Mouse (Mus musculus): ENCODE measurements at regions not wholly inside any gene's neighbourhood (a gene's known extent, or its start where the extent isn't known, plus 50 kb on each side); places are given as distances from the start of the nearest gene placed in this dataset.

- no peak overlapping the region for H3K4me3 ChIP-seq
- no peaks in the 10 kb centered on the region for H3K9me3 ChIP-seq
- no peak for ATAC-seq (replicated peaks)
- no peaks in the 10 kb centered on the region for H3K36me3 ChIP-seq (replicated peaks)
- H3K9ac ChIP-seq, result no peak overlapping the region
- no peak overlapping the region for H3K4me2 ChIP-seq
- H3K27me3 ChIP-seq (replicated peaks), result no peaks in the 10 kb centered on the region
- no peaks in the 10 kb centered on the region for H3K4me1 ChIP-seq
- WGBS, result 93% methylated on average over 7 of the region's 7 CpGs
- H3K27ac ChIP-seq, result no peak overlapping the region
Measured at GRCm38 (mm10) chr13:101485823-101486222, 282.2 kb downstream of the Pik3r1 start.

GRCm38 (mm10) chr13:101483816-101484215 lies 284.2 kb downstream of the Pik3r1 start:
- Histone ChIP-seq H3K9me3 (no peaks in the 10 kb centered on the region), H3K36me3 (replicated peaks) (no peaks in the 10 kb centered on the region), H3K27ac (no peak overlapping the region), H3K4me3 (no peak overlapping the region), H3K9ac (no peak overlapping the region), H3K4me2 (no peak overlapping the region), H3K27me3 (replicated peaks) (no peaks in the 10 kb centered on the region), H3K4me1 (no peaks in the 10 kb centered on the region)
- ATAC-seq (replicated peaks), result no peak
- WGBS, result 50% methylated on average over 3 of the region's 3 CpGs

- H3K27ac ChIP-seq, result no peak overlapping the region
- H3K4me1 ChIP-seq, result no peaks in the 10 kb centered on the region
- 82% methylated on average over 6 of the region's 6 CpGs for WGBS
- H3K9me3 ChIP-seq, result no peaks in the 10 kb centered on the region
- H3K9ac ChIP-seq, result no peak overlapping the region
- H3K4me2 ChIP-seq, result no peak overlapping the region
- H3K27me3 ChIP-seq (replicated peaks), result no peaks in the 10 kb centered on the region
- no peaks in the 10 kb centered on the region for H3K36me3 ChIP-seq (replicated peaks)
- no peak; the same call in 1 of the 2 replicates for ATAC-seq (replicated peaks)
- no peak overlapping the region for H3K4me3 ChIP-seq
Measured at GRCm38 (mm10) chr13:101481551-101482184, 286.3 kb downstream of the Pik3r1 start.

GRCm38 (mm10) chr13:101479297-101479652 lies 288.7 kb downstream of the Pik3r1 start:
- 68% methylated on average over 2 of the region's 2 CpGs for WGBS
- Histone ChIP-seq H3K36me3 (replicated peaks) (no peaks in the 10 kb centered on the region), H3K27ac (no peak overlapping the region), H3K27me3 (replicated peaks) (no peaks in the 10 kb centered on the region), H3K4me1 (no peaks in the 10 kb centered on the region), H3K9ac (no peak overlapping the region), H3K4me2 (no peak overlapping the region), H3K4me3 (no peak overlapping the region), H3K9me3 (no peaks in the 10 kb centered on the region)
- ATAC-seq (replicated peaks), result no peak

- Histone ChIP-seq H3K9me3 (no peaks in the 10 kb centered on the region), H3K4me3 (no peak overlapping the region), H3K27me3 (replicated peaks) (no peaks in the 10 kb centered on the region), H3K4me1 (no peaks in the 10 kb centered on the region), H3K36me3 (replicated peaks) (no peaks in the 10 kb centered on the region), H3K9ac (no peak overlapping the region), H3K27ac (no peak overlapping the region), H3K4me2 (no peak overlapping the region)
- 79% methylated on average over 4 of the region's 4 CpGs for WGBS
- ATAC-seq (replicated peaks), result no peak
Measured at GRCm38 (mm10) chr13:101478608-101479296, 289.3 kb downstream of the Pik3r1 start.

- Histone ChIP-seq H3K27ac (no peak overlapping the region), H3K4me2 (no peak overlapping the region), H3K9me3 (no peaks in the 10 kb centered on the region), H3K4me3 (no peak overlapping the region), H3K27me3 (replicated peaks) (no peaks in the 10 kb centered on the region), H3K36me3 (replicated peaks) (no peaks in the 10 kb centered on the region), H3K4me1 (no peaks in the 10 kb centered on the region), H3K9ac (no peak overlapping the region)
- 87% methylated on average over 8 of the region's 8 CpGs for WGBS
- no peak for ATAC-seq (replicated peaks)
Measured at GRCm38 (mm10) chr13:101473349-101473748, 294.7 kb downstream of the Pik3r1 start.

- H3K4me3 ChIP-seq, result no peak overlapping the region
- no peaks in the 10 kb centered on the region for H3K4me1 ChIP-seq
- 63% methylated on average over 20 of the region's 20 CpGs for WGBS
- no peaks in the 10 kb centered on the region for H3K27me3 ChIP-seq (replicated peaks)
- no peak overlapping the region for H3K27ac ChIP-seq
- H3K9me3 ChIP-seq, result no peaks in the 10 kb centered on the region
- no peak overlapping the region for H3K9ac ChIP-seq
- peak; percentile 50 for ATAC-seq (replicated peaks)
- H3K4me2 ChIP-seq, result no peak overlapping the region
- no peaks in the 10 kb centered on the region for H3K36me3 ChIP-seq (replicated peaks)
Measured at GRCm38 (mm10) chr13:101470560-101471247, 297.3 kb downstream of the Pik3r1 start.

GRCm38 (mm10) chr13:101465748-101466127 lies 302.3 kb downstream of the Pik3r1 start:
- Histone ChIP-seq H3K4me3 (no peak overlapping the region), H3K9ac (no peak overlapping the region), H3K27ac (no peak overlapping the region), H3K27me3 (replicated peaks) (no peaks in the 10 kb centered on the region), H3K9me3 (no peaks in the 10 kb centered on the region), H3K4me1 (no peaks in the 10 kb centered on the region), H3K4me2 (no peak overlapping the region), H3K36me3 (replicated peaks) (no peaks in the 10 kb centered on the region)
- ATAC-seq (replicated peaks), result no peak
- WGBS, result 89% methylated on average over 3 of the region's 3 CpGs

GRCm38 (mm10) chr13:101464928-101465747 lies 302.9 kb downstream of the Pik3r1 start:
- H3K4me2 ChIP-seq, result no peak overlapping the region
- WGBS, result 78% methylated on average over 7 of the region's 7 CpGs
- no peak for ATAC-seq (replicated peaks)

GRCm38 (mm10) chr13:101456926-101457325 lies 311.1 kb downstream of the Pik3r1 start:
- 71% methylated on average over 2 of the region's 2 CpGs for WGBS
- Histone ChIP-seq H3K9me3 (no peaks in the 10 kb centered on the region), H3K27ac (no peak overlapping the region), H3K36me3 (replicated peaks) (no peaks in the 10 kb centered on the region), H3K4me3 (no peak overlapping the region), H3K9ac (no peak overlapping the region), H3K4me2 (no peak overlapping the region), H3K4me1 (no peaks in the 10 kb centered on the region), H3K27me3 (replicated peaks) (no peaks in the 10 kb centered on the region)
- ATAC-seq (replicated peaks), result no peak

More at GRCm38 (mm10) chr13:101464928-101465747, 302.9 kb downstream of the Pik3r1 start:
- Histone ChIP-seq H3K36me3 (replicated peaks) (no peaks in the 10 kb centered on the region), H3K9ac (no peak overlapping the region), H3K27me3 (replicated peaks) (no peaks in the 10 kb centered on the region), H3K27ac (no peak overlapping the region), H3K9me3 (no peaks in the 10 kb centered on the region), H3K4me1 (no peaks in the 10 kb centered on the region), H3K4me3 (no peak overlapping the region)

- no peaks in the 10 kb centered on the region for H3K9me3 ChIP-seq
- H3K4me2 ChIP-seq, result no peak overlapping the region
- H3K36me3 ChIP-seq (replicated peaks), result no peaks in the 10 kb centered on the region
- H3K4me1 ChIP-seq, result no peaks in the 10 kb centered on the region
- H3K4me3 ChIP-seq, result no peak overlapping the region
- no peak overlapping the region for H3K9ac ChIP-seq
- H3K27me3 ChIP-seq (replicated peaks), result no peaks in the 10 kb centered on the region
- no peak overlapping the region for H3K27ac ChIP-seq
- no peak for ATAC-seq (replicated peaks)
Measured at GRCm38 (mm10) chr13:101454276-101454675, 313.7 kb downstream of the Pik3r1 start.

- no peak overlapping the region for H3K4me2 ChIP-seq
- no peaks in the 10 kb centered on the region for H3K36me3 ChIP-seq (replicated peaks)
- no peak overlapping the region for H3K9ac ChIP-seq
- no peak overlapping the region for H3K27ac ChIP-seq
- H3K4me1 ChIP-seq, result no peaks in the 10 kb centered on the region
- 86% methylated on average over 6 of the region's 6 CpGs for WGBS
- no peak for ATAC-seq (replicated peaks)
- H3K4me3 ChIP-seq, result no peak overlapping the region
- no peaks in the 10 kb centered on the region for H3K9me3 ChIP-seq
- H3K27me3 ChIP-seq (replicated peaks), result no peaks in the 10 kb centered on the region
Measured at GRCm38 (mm10) chr13:101450501-101450900, 317.5 kb downstream of the Pik3r1 start.
